Mouse (Mus musculus): ENCODE data around the gene Rapgef5. TPM values are rescaled to one million over a fixed set of nuclear protein-coding genes. Genes with fewer than 3 reads are reported as not detected.

The Rapgef5 gene
- total and polyA plus RNA-seq, 3 experiments = not detected

GRCm38 (mm10) chr12:117657766-117658165 is 141.5 kb downstream of the Rapgef5 start:
- no peak overlapping the region for H3K9ac ChIP-seq (ENCODE audit: control insufficient read depth, low read depth, low read length, poor library complexity, severe bottlenecking)
- H3K27ac ChIP-seq (ENCODE audit: control insufficient read depth, low read depth, low read length) = no peak overlapping the region
- H3K4me1 ChIP-seq (ENCODE audit: control insufficient read depth in 1 of 2, insufficient read depth in 2 of 2, low read length in 2 of 2) = no peaks in the 10 kb centered on the region
- H3K4me3 ChIP-seq (ENCODE audit: control insufficient read depth in 1 of 2, insufficient read depth in 1 of 2, low read depth in 2 of 2, low read length in 2 of 2) = no peak overlapping the region
- no peak for DNase-seq (ENCODE audit: low read depth, low spot score)
- H3K27me3 ChIP-seq (ENCODE audit: control insufficient read depth in 1 of 2, insufficient read depth in 2 of 2, low read length in 2 of 2) = no peaks in the 10 kb centered on the region
- no peaks in the 10 kb centered on the region for H3K79me2 ChIP-seq (ENCODE audit: control insufficient read depth, insufficient read depth, low read length, poor library complexity)
- no peaks in the 10 kb centered on the region for H3K36me3 ChIP-seq (ENCODE audit: control insufficient read depth in 1 of 2, insufficient read depth in 2 of 2, low read length in 2 of 2)
- H3K9me3 ChIP-seq (replicated peaks; ENCODE audit: insufficient read depth, low read length) = peaks cover 2% of the 10 kb centered on the region; the same call in 1 of the 2 replicates
- TF ChIP-seq SIN3A (IDR thresholded peaks at IDR 0.05; ENCODE audit: low read length) (no peak), SMC3 (IDR thresholded peaks at IDR 0.05; ENCODE audit: low read depth, low read length) (no peak), GABPA (IDR thresholded peaks at IDR 0.05; ENCODE audit: low read depth, low read length) (no peak), GATA1 (IDR thresholded peaks at IDR 0.05; ENCODE audit: low read depth, low read length) (no peak), ZKSCAN1 (IDR thresholded peaks at IDR 0.05; ENCODE audit: low read depth, low read length) (no peak), ZNF384 (IDR thresholded peaks at IDR 0.05; ENCODE audit: low read depth, low read length) (no peak), USF1 (IDR thresholded peaks at IDR 0.05; ENCODE audit: low read depth, low read length) (no peak), MAZ (IDR thresholded peaks at IDR 0.05; ENCODE audit: low read depth, low read length) (no peak), MXI1 (IDR thresholded peaks at IDR 0.05; ENCODE audit: low read depth, low read length) (no peak), MYB (IDR thresholded peaks at IDR 0.05; ENCODE audit: low read depth, low read length) (no peak), CHD2 (IDR thresholded peaks at IDR 0.05; ENCODE audit: low read length) (no peak), TCF12 (IDR thresholded peaks at IDR 0.05; ENCODE audit: low read depth, low read length) (no peak), MAFK (IDR thresholded peaks at IDR 0.05; ENCODE audit: borderline replicate concordance, low read depth, low read length) (no peak)

- H3K9me3 ChIP-seq (replicated peaks; ENCODE audit: insufficient read depth, low read length) = peaks cover 2% of the 10 kb centered on the region; the same call in 1 of the 2 replicates
- H3K27ac ChIP-seq (ENCODE audit: control insufficient read depth, low read depth, low read length) = no peak overlapping the region
- no peak overlapping the region for H3K4me3 ChIP-seq (ENCODE audit: control insufficient read depth in 1 of 2, insufficient read depth in 1 of 2, low read depth in 2 of 2, low read length in 2 of 2)
- no peaks in the 10 kb centered on the region for H3K36me3 ChIP-seq (ENCODE audit: control insufficient read depth in 1 of 2, insufficient read depth in 2 of 2, low read length in 2 of 2)
- H3K27me3 ChIP-seq (ENCODE audit: control insufficient read depth in 1 of 2, insufficient read depth in 2 of 2, low read length in 2 of 2) = no peaks in the 10 kb centered on the region
- H3K4me1 ChIP-seq (ENCODE audit: control insufficient read depth in 1 of 2, insufficient read depth in 2 of 2, low read length in 2 of 2) = no peaks in the 10 kb centered on the region
- no peak overlapping the region for H3K9ac ChIP-seq (ENCODE audit: control insufficient read depth, low read depth, low read length, poor library complexity, severe bottlenecking)
- DNase-seq (ENCODE audit: low read depth, low spot score) = no peak
- TF ChIP-seq MYC (IDR thresholded peaks at IDR 0.05; ENCODE audit: low read depth, low read length) = no peak
- no peak for TF ChIP-seq RCOR1 (IDR thresholded peaks at IDR 0.05; ENCODE audit: low read depth, low read length)
- no peaks in the 10 kb centered on the region for H3K79me2 ChIP-seq (ENCODE audit: control insufficient read depth, insufficient read depth, low read length, poor library complexity)
Observed at GRCm38 (mm10) chr12:117658821-117659220, 142.5 kb downstream of the Rapgef5 start.

GRCm38 (mm10) chr12:117660361-117660760 is 144.1 kb downstream of the Rapgef5 start:
- Histone ChIP-seq H3K27ac (ENCODE audit: control insufficient read depth, low read depth, low read length) (no peak overlapping the region), H3K27me3 (ENCODE audit: control insufficient read depth in 1 of 2, insufficient read depth in 2 of 2, low read length in 2 of 2) (no peaks in the 10 kb centered on the region), H3K9ac (ENCODE audit: control insufficient read depth, low read depth, low read length, poor library complexity, severe bottlenecking) (no peak overlapping the region), H3K79me2 (ENCODE audit: control insufficient read depth, insufficient read depth, low read length, poor library complexity) (no peaks in the 10 kb centered on the region), H3K36me3 (ENCODE audit: control insufficient read depth in 1 of 2, insufficient read depth in 2 of 2, low read length in 2 of 2) (no peaks in the 10 kb centered on the region), H3K4me3 (ENCODE audit: control insufficient read depth in 1 of 2, insufficient read depth in 1 of 2, low read depth in 2 of 2, low read length in 2 of 2) (no peak overlapping the region), H3K4me1 (ENCODE audit: control insufficient read depth in 1 of 2, insufficient read depth in 2 of 2, low read length in 2 of 2) (no peaks in the 10 kb centered on the region), H3K9me3 (replicated peaks; ENCODE audit: insufficient read depth, low read length) (peaks cover 2% of the 10 kb centered on the region; the same call in 1 of the 2 replicates)
- TF ChIP-seq KAT2A (conservative IDR thresholded peaks at IDR 0.05; ENCODE audit: low read depth, low read length) = no peak
- no peak for TF ChIP-seq CTCF (IDR thresholded peaks at IDR 0.05 in 2 of 3, conservative IDR thresholded peaks at IDR 0.05 in 1 of 3; ENCODE audit: control insufficient read depth in 1 of 3, insufficient read depth in 1 of 3, low read depth in 2 of 3, low read length in 3 of 3, poor library complexity in 1 of 3, severe bottlenecking in 1 of 3)
- no peak for TF ChIP-seq ZKSCAN1 (IDR thresholded peaks at IDR 0.05; ENCODE audit: low read depth, low read length)
- no peak for TF ChIP-seq ELF1 (IDR thresholded peaks at IDR 0.05; ENCODE audit: low read depth, low read length)
- no peak for TF ChIP-seq E2F4 (IDR thresholded peaks at IDR 0.05; ENCODE audit: borderline replicate concordance, low read depth, low read length)
- TF ChIP-seq CHD2 (IDR thresholded peaks at IDR 0.05; ENCODE audit: low read length) = no peak
- no peak for TF ChIP-seq NRF1 (IDR thresholded peaks at IDR 0.05; ENCODE audit: insufficient read depth, low read depth, low read length, poor library complexity, severe bottlenecking)
- TF ChIP-seq JUND (IDR thresholded peaks at IDR 0.05; ENCODE audit: low read depth, low read length) = no peak
- TF ChIP-seq TBP (IDR thresholded peaks at IDR 0.05; ENCODE audit: low read depth, low read length) = no peak
- no peak for TF ChIP-seq BHLHE40 (IDR thresholded peaks at IDR 0.05; ENCODE audit: borderline replicate concordance, low read depth, low read length)
- no peak for TF ChIP-seq RAD21 (IDR thresholded peaks at IDR 0.05; ENCODE audit: low read depth, low read length)
- no peak for TF ChIP-seq ZMIZ1 (IDR thresholded peaks at IDR 0.05; ENCODE audit: low read depth, low read length)
- no peak for TF ChIP-seq NELFE (IDR thresholded peaks at IDR 0.05; ENCODE audit: low read depth, low read length)
- no peak for DNase-seq (ENCODE audit: low read depth, low spot score)

All from MEL (cell line).